Mouse (Mus musculus): ENCODE results near the gene Ddx23. TPM values are rescaled to one million over a fixed set of nuclear protein-coding genes. Genes with fewer than 3 reads are reported as not detected.

Gene Ddx23
- 16.4 and 23.2 TPM in 2 replicates for polyA plus RNA-seq (2016; fragmentation: Nextera tagmentation; extraction: Ambion mirVana)

- peak within 1 kb of the TSS; percentile 67 for H3K4me2 ChIP-seq (replicated peaks)
- WGBS, result 5% methylated on average over 48 of the region's 48 CpGs
Observed at GRCm38 (mm10) chr15:98662567-98663545, at the start of gene Ddx23. TSS of gene Ddx23 (minus strand) at chr15:98662894.

GRCm38 (mm10) chr15:98710442-98710841 lies 47.7 kb upstream of the Ddx23 start:
- H3K27ac ChIP-seq, result no peak overlapping the region
- H3K4me3 ChIP-seq, result no peak overlapping the region
- H3K4me2 ChIP-seq (replicated peaks), result no peak overlapping the region
- no peak for ATAC-seq (ENCODE audit: low FRiP score, low read depth)
- 14% methylated on average over 9 of the region's 9 CpGs for WGBS
- no peaks in the 10 kb centered on the region for H3K9me3 ChIP-seq
- no peaks in the 10 kb centered on the region for H3K36me3 ChIP-seq
- no peaks in the 10 kb centered on the region for H3K4me1 ChIP-seq
- H3K9ac ChIP-seq, result no peak overlapping the region
- no peaks in the 10 kb centered on the region for H3K27me3 ChIP-seq (replicated peaks)

More at GRCm38 (mm10) chr15:98662567-98663545, at the start of gene Ddx23:
- H3K4me3 ChIP-seq, result peak within 1 kb of the TSS; percentile 65
- H3K4me1 ChIP-seq, result no peaks in the 10 kb centered on the region
- no peaks in the 10 kb centered on the region for H3K9me3 ChIP-seq
- peak within 1 kb of the TSS; percentile 39; the same call in 1 of the 2 replicates for H3K27ac ChIP-seq
- peak within 1 kb of the TSS; percentile 73 for H3K9ac ChIP-seq
- peak; percentile 95 for ATAC-seq (ENCODE audit: low FRiP score, low read depth)
- H3K36me3 ChIP-seq, result peaks cover 17% of the 10 kb centered on the region
- no peaks in the 10 kb centered on the region for H3K27me3 ChIP-seq (replicated peaks)

GRCm38 (mm10) chr15:98707766-98708372 lies 45.2 kb upstream of the Ddx23 start, which contains the start of gene Ccdc65:
TSS of gene Ccdc65 (plus strand) at chr15:98708207.
- H3K36me3 ChIP-seq, result no peaks in the 10 kb centered on the region
- H3K4me1 ChIP-seq, result no peaks in the 10 kb centered on the region
- no peak for ATAC-seq (ENCODE audit: low FRiP score, low read depth)
- H3K27ac ChIP-seq, result no peak within 1 kb of the TSS
- H3K9me3 ChIP-seq, result no peaks in the 10 kb centered on the region
- H3K4me2 ChIP-seq (replicated peaks), result peak within 1 kb of the TSS; percentile 61
- WGBS, result 19% methylated on average over 16 of the region's 16 CpGs
- H3K27me3 ChIP-seq (replicated peaks), result peaks cover 4% of the 10 kb centered on the region; the same call in 1 of the 2 replicates
- H3K9ac ChIP-seq, result no peak within 1 kb of the TSS
- H3K4me3 ChIP-seq, result peak within 1 kb of the TSS; percentile 31

GRCm38 (mm10) chr15:98704312-98704711 lies 41.6 kb upstream of the Ddx23 start:
- no peak overlapping the region for H3K4me3 ChIP-seq
- no peak overlapping the region for H3K4me2 ChIP-seq (replicated peaks)
- no peaks in the 10 kb centered on the region for H3K36me3 ChIP-seq
- no peak overlapping the region for H3K27ac ChIP-seq
- H3K9me3 ChIP-seq, result no peaks in the 10 kb centered on the region
- no peaks in the 10 kb centered on the region for H3K4me1 ChIP-seq
- H3K9ac ChIP-seq, result no peak overlapping the region
- peaks cover 36% of the 10 kb centered on the region for H3K27me3 ChIP-seq (replicated peaks)
- no peak for ATAC-seq (ENCODE audit: low FRiP score, low read depth)
- WGBS, result 70% methylated on average over 9 of the region's 9 CpGs

GRCm38 (mm10) chr15:98699190-98700105 lies 36.8 kb upstream of the Ddx23 start:
- peaks cover 36% of the 10 kb centered on the region for H3K27me3 ChIP-seq (replicated peaks)
- no peaks in the 10 kb centered on the region for H3K4me1 ChIP-seq
- H3K9ac ChIP-seq, result peak overlapping the region; percentile 22; the same call in 1 of the 2 replicates
- ATAC-seq (ENCODE audit: low FRiP score, low read depth), result peak; percentile 74; the same call in 1 of the 2 replicates
- no peak overlapping the region for H3K27ac ChIP-seq
- no peaks in the 10 kb centered on the region for H3K36me3 ChIP-seq
- WGBS, result 7% methylated on average over 40 of the region's 40 CpGs
- peak overlapping the region; percentile 33 for H3K4me3 ChIP-seq
- H3K4me2 ChIP-seq (replicated peaks), result peak overlapping the region; percentile 63
- no peaks in the 10 kb centered on the region for H3K9me3 ChIP-seq

GRCm38 (mm10) chr15:98696216-98696615 lies 33.5 kb upstream of the Ddx23 start:
- H3K36me3 ChIP-seq, result no peaks in the 10 kb centered on the region
- H3K27me3 ChIP-seq (replicated peaks), result peaks cover 17% of the 10 kb centered on the region
- no peak overlapping the region for H3K9ac ChIP-seq
- H3K9me3 ChIP-seq, result no peaks in the 10 kb centered on the region
- H3K27ac ChIP-seq, result no peak overlapping the region
- no peak overlapping the region for H3K4me3 ChIP-seq
- H3K4me2 ChIP-seq (replicated peaks), result 0 out of 2 replicates have a peak overlapping the region, but pooled peaks have one; percentile 9
- no peak for ATAC-seq (ENCODE audit: low FRiP score, low read depth)
- peaks cover 10% of the 10 kb centered on the region for H3K4me1 ChIP-seq
- WGBS, result 57% methylated on average over 8 of the region's 8 CpGs

- Histone ChIP-seq H3K27ac (no peak overlapping the region), H3K4me2 (replicated peaks) (no peak overlapping the region), H3K4me3 (no peak overlapping the region), H3K36me3 (no peaks in the 10 kb centered on the region), H3K27me3 (replicated peaks) (peaks cover 12% of the 10 kb centered on the region), H3K4me1 (peaks cover 15% of the 10 kb centered on the region), H3K9ac (no peak overlapping the region), H3K9me3 (no peaks in the 10 kb centered on the region)
- ATAC-seq (ENCODE audit: low FRiP score, low read depth), result no peak
- 45% methylated on average over 9 of the region's 9 CpGs for WGBS
Observed at GRCm38 (mm10) chr15:98695726-98696125, 33.0 kb upstream of the Ddx23 start.

- no peaks in the 10 kb centered on the region for H3K9me3 ChIP-seq
- 52% methylated on average over 11 of the region's 11 CpGs for WGBS
- ATAC-seq (ENCODE audit: low FRiP score, low read depth), result no peak
- H3K36me3 ChIP-seq, result no peaks in the 10 kb centered on the region
- H3K27ac ChIP-seq, result no peak overlapping the region
- no peaks in the 10 kb centered on the region for H3K27me3 ChIP-seq (replicated peaks)
- H3K4me3 ChIP-seq, result no peak overlapping the region
- H3K4me2 ChIP-seq (replicated peaks), result no peak overlapping the region
- peaks cover 17% of the 10 kb centered on the region for H3K4me1 ChIP-seq
- no peak overlapping the region for H3K9ac ChIP-seq
Observed at GRCm38 (mm10) chr15:98692171-98692715, 29.5 kb upstream of the Ddx23 start.

- no peaks in the 10 kb centered on the region for H3K36me3 ChIP-seq
- no peaks in the 10 kb centered on the region for H3K27me3 ChIP-seq (replicated peaks)
- H3K4me1 ChIP-seq, result peaks cover 17% of the 10 kb centered on the region
- WGBS, result 16% methylated on average over 7 of the region's 7 CpGs
- ATAC-seq (ENCODE audit: low FRiP score, low read depth), result 0 out of 2 replicates have a peak, but pooled peaks have one; percentile 48
- no peak overlapping the region for H3K27ac ChIP-seq
- peak overlapping the region; percentile 10 for H3K4me2 ChIP-seq (replicated peaks)
- no peak overlapping the region for H3K9ac ChIP-seq
- H3K9me3 ChIP-seq, result no peaks in the 10 kb centered on the region
- H3K4me3 ChIP-seq, result no peak overlapping the region
Observed at GRCm38 (mm10) chr15:98691486-98692147, 28.9 kb upstream of the Ddx23 start.

GRCm38 (mm10) chr15:98689682-98690081 lies 27.0 kb upstream of the Ddx23 start:
- Histone ChIP-seq H3K9me3 (no peaks in the 10 kb centered on the region), H3K27me3 (replicated peaks) (no peaks in the 10 kb centered on the region), H3K4me1 (peaks cover 17% of the 10 kb centered on the region), H3K36me3 (no peaks in the 10 kb centered on the region), H3K4me2 (replicated peaks) (no peak overlapping the region), H3K9ac (no peak overlapping the region), H3K4me3 (no peak overlapping the region), H3K27ac (no peak overlapping the region)
- ATAC-seq (ENCODE audit: low FRiP score, low read depth), result no peak
- 84% methylated on average over 2 of the region's 2 CpGs for WGBS

- no peak for ATAC-seq (ENCODE audit: low FRiP score, low read depth)
- H3K4me3 ChIP-seq, result no peak overlapping the region
- H3K27me3 ChIP-seq (replicated peaks), result no peaks in the 10 kb centered on the region; the same call in 1 of the 2 replicates
- H3K9ac ChIP-seq, result no peak overlapping the region
- no peaks in the 10 kb centered on the region for H3K9me3 ChIP-seq
- peaks cover 4% of the 10 kb centered on the region for H3K4me1 ChIP-seq
- H3K4me2 ChIP-seq (replicated peaks), result no peak overlapping the region
- H3K36me3 ChIP-seq, result no peaks in the 10 kb centered on the region
- no peak overlapping the region for H3K27ac ChIP-seq
- 69% methylated on average over 3 of the region's 3 CpGs for WGBS
Observed at GRCm38 (mm10) chr15:98685926-98686325, 23.2 kb upstream of the Ddx23 start.

Measured in neural tube, embryonic 12.5 days (tissue).